Mouse (Mus musculus): ENCODE measurements around the gene Zfp212.

Zfp212 gene

DNA sequence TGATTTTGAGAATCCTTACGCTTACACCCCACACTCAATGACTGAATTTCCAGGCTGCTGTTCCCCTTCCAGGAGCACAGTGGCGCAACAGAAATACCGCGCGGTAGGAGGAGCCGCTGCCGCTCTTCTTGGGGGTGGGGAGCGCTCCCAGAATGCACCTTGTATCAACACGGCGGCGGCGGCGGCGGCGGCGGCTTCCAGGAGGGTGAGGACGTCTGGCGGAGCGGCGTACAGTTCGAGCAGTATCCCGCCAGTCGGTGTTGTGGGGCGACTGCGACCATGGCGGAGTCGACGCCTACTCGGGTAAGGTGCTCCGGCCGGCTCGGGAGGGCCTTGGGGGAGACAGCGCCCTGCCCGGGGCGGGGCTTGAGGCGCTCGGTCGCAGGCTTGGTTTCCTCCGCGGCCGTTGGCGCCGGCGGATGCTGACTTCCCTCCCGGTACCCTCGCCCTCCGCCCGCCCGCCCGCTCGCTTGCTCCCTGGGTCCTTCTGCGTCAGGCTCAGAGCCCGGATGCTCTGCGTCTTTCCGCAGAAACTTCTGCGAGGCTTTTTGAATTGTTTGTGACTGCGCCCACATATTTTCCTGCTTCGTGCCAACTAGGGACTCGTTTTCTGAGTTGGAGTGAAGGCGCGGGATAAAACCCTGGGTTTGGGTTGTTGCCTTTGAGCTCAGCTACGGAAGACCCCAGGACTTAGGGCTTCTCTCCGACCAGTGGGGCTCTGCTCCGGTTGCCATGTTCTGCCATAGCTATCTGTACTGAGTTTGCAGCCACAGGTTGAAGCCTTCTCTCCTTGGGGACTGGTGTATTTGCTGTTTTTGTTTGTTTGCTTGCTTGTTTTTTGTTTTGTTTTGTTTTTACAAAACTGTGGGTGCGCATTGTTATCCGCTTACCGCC lies at the start of gene Zfp212:
TSS of gene Zfp212 (plus strand) at position 30 of the 894 bp plus-strand sequence.
- DNase-seq (ENCODE audit: extremely low spot score, low read depth, low spot score) = no peak

DNA sequence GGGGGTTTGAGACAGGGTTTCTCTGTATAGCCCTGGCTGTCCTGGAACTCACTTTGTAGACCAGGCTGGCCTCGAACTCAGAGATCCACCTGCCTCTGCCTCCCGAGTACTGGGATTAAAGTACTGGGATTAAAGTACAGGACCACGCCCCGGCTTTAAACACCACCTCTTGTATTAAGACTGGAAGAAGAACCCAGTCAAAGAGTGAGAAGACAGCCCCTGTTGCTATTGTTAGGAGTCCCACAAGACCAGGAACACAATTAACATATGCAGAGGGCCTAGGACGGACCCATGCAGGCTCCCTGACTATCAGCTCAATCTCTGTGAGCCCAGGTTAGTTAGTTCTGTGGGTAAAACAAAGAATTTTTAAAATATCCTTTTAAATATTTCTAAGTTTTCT lies 48.0 kb upstream of the Zfp212 start:
- no peak for DNase-seq (ENCODE audit: extremely low spot score, low read depth, low spot score)

DNA sequence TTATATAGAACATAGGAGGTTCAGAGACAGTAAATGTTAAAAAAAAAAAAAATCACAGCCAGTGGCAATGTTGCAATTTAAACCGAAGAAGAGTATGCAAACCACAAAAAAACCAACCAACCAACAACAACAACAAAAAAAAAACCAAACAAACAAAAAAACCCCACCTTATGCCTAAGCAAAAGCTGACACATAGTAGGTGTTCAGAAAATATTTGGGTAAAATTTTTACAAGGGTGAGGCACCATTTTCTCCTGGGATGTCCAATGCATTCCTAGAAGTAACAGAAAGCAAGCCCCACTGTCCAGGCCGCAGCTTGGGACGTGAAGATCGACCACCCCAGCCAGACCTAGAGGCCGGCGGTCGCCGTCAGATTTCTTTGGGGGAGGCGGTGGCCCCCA lies 43.2 kb upstream of the Zfp212 start, which contains the start of gene Zfp282:
TSS of gene Zfp282 (plus strand) at position 147 of the 400 bp plus-strand sequence.
- DNase-seq (ENCODE audit: extremely low spot score, low read depth, low spot score) = no peak

DNA sequence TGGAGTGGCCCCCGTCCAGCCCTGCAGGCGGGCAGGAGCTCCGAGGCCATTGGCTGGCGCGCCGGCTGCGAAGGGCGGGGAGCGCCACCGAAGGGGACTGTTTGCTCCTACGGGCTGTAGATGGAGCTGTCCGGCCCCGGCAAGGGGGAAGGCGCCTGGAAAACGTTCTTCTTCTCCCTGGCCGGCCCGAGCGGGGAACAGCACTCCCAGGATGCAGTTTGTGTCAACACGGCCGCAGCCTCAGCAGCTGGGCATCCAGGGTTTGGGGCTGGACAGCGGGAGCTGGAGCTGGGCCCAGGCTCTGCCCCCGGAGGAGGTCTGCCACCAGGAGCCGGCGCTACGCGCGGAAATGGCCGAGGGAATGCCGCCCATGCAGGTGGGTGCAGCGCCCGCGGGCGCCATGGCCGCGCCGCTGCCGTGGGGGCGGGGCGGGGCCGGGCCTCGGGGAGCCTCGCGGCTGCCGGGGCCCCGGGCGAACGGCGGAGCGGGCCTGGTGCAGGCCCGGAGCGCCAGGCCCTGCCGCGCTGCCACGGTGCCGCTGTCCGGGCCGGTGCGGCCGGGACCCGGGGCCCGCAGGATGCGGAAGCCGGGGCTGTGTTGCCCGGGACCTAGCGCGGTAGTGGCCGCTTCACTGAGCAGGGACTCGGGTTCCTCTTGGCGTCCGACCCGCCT lies 42.7 kb upstream of the Zfp212 start:
- DNase-seq (ENCODE audit: extremely low spot score, low read depth, low spot score) = peak; percentile 42

DNA sequence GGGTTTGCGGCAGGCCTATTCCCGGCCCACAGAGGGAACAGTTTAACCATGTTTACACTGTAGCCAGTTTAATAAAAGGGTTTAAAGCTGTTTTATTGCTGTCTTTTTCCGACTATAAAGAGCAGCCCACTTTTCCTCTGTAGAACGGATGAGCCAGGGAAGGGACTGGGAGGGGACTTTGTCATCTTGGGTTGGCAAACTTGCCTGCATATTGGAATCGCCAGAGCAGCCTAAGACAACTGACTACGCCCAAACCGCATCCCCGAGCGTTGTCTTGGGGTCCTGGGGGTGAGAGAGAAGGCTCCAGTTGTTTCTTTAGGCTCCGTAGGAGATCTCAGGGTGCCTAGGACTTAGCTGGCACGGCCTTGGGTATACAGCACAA lies 42.2 kb upstream of the Zfp212 start:
- DNase-seq (ENCODE audit: extremely low spot score, low read depth, low spot score) = no peak

DNA sequence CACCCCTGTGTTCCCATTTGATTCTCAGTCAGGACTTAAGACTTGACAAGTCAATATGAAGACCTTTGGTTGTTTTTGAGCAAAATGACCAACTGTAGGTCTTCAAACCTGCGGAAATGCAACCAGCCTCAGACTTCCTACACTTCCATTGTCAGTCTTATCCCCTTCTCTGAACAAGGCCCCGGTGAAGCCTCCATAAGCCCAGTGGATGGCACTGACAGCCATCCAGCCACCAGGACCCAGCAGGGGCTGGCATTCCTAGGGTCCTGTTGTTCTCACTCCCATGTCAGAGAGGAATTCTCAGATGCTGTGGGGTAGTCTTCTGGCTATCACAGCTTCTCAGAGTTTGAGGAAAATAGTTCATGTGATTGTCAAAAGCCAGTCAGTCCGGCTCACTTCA lies 41.7 kb upstream of the Zfp212 start:
- DNase-seq (ENCODE audit: extremely low spot score, low read depth, low spot score) = no peak

DNA sequence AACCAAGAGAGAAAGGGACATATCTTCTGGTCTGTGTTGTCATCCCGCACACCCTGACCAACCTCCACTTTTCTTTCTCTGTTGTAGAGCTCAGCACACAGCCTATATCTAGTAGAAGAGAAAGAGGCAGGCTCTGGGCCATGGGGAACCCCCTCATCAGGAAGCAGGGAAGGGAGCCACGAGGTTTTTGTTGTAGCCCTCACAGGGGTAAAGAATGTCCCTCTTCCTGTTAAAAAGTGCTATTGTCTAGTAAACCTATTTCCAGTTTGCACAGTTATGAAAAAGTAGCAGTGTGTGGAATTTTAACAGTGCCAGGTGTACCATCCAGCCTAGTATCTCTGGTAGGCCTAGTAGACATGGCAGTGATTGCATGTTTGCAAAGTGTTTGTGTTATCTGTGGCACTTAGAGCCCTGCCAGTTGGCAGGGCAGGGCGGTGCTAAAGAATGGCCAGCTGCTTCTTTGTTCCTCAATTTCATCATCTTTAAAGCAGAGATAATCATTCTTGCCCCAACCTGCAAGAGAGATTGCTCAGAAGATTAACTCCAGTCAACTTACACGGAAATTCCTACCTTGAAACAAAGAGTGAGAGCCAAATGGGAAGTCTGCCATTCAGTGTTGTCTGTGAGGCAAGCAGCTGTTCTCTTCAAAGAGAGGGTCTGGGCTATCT lies 41.1 kb upstream of the Zfp212 start:
- no peak for DNase-seq (ENCODE audit: extremely low spot score, low read depth, low spot score)

DNA sequence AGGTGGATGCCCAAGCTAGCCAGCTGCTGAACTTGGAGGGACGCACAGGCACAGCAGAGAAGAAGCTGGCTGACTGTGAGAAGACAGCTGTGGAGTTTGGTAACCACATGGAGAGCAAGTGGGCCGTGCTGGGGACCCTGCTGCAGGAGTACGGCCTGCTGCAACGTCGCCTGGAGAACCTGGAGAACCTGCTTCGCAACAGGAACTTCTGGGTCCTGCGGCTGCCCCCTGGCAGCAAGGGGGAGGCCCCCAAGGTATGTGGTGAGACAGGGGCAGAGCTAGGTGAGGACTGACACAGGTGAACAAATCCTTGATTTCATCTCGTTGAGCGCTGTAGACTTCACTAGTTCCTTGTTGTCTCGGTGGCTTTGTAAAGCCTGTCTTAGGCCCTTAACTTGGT lies 40.1 kb upstream of the Zfp212 start:
- DNase-seq (ENCODE audit: extremely low spot score, low read depth, low spot score) = no peak

DNA sequence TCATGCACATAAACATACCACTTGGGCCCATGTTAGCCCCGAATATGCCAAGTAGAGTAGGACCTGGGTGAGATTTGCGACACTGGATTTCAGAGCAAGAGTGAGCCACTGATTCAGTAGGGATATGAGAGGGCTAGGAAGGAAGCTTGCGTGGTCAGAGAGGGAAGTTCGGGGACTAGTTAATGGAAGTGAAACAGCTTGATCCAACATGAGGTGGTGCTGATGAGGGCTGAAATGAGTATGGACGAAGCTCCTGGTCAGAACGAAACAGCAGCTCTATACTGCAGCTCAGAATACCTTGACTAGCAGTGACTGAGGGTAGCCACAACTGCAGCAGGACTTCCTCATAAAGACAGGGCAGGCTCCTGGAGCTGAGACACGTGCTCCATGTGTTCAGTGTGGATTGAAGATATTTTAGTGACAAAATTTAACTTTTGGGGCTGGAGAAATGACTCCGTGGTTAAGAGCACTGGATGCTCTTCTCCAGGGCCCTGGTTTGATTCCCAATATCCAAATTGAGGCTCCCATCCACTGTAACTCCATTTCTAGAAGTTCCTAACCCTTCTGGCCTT lies 31.4 kb upstream of the Zfp212 start:
- DNase-seq (ENCODE audit: extremely low spot score, low read depth, low spot score) = no peak

DNA sequence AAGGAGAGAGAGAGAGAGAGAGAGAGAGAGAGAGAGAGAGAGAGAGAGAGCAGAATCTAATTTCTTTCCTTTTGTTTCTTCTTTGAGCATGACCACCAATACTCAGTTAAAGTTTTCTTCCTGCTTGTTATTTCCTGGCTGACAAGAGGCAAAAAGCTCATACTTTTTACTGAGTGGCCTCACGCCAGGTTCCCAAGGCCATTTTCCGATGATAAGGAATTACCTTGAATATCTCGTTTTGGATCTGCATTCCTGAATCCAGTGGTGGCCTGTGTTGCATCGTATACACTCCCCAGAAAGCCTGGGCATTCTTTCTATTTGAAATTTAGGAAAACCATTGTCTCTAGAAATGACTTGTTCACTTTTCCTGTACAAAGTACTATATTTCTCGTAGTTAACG lies 20.9 kb upstream of the Zfp212 start:
- DNase-seq (ENCODE audit: extremely low spot score, low read depth, low spot score) = no peak

DNA sequence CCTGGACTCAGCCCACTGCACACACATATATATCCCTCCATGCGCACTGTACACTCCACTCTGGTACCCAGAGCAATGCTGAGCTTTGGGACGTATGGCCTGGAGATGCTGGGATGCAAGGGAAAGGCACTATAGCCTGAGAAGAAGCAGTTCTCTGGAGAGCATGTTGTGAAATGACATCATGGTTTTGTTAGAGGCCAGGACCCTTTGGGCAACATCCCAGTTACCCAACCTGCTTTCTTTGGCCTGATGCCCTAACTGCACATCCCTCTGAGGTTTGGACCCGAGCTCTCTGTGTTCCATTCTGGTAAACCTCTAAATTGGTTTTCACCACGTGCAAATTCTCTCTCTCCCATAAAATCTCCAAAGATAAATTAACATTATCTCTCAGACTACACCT lies 16.7 kb upstream of the Zfp212 start:
- DNase-seq (ENCODE audit: extremely low spot score, low read depth, low spot score) = no peak

DNA sequence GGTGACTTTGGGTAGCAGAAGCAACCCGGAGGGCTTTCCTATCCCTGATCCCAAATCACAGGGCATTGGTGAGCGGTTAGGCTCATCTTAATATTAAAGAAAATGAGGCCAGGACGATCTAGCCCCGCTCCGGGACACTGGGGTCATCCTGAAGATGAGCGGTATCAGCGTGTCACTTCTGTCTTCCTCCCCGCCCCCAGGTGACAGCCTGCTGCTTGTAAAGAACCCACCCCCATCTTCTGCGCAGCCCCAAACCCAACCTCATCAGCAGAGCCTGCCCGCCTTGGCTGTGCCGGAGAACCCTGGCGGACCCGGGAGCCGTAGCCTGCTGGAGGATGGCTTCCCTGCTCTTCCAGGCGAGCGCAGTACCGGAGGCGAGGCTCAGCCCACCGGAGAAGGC lies 15.9 kb upstream of the Zfp212 start:
- no peak for DNase-seq (ENCODE audit: extremely low spot score, low read depth, low spot score)

DNA sequence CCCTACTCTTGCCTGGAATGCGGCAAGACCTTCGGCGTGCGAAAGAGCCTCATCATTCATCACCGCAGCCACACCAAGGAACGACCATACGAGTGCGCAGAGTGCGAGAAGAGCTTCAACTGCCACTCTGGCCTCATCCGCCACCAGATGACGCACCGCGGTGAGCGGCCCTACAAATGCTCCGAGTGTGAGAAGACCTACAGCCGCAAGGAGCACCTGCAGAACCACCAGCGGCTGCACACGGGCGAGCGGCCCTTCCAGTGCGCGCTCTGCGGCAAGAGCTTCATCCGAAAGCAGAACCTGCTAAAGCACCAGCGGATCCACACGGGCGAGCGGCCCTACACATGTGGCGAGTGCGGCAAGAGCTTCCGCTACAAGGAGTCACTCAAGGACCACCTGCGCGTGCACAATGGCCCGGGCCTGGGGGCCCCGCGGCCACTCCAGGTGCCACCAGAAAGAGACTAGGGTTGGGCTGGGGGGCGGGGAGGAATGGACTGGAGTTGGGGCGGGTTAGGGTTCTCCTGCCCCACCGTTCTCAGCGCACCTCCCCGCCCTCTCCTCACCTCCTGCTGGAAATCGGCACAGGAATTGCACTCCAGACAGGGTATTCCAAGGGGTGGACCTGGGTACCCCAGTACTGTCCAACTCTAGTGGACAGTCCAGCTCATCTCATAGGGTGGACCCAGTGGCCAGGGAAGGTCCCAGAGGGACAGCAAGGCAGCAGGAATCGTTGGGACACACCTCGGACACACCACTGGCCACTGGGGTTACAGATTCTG lies 15.2 kb upstream of the Zfp212 start:
- DNase-seq (ENCODE audit: extremely low spot score, low read depth, low spot score) = no peak

DNA sequence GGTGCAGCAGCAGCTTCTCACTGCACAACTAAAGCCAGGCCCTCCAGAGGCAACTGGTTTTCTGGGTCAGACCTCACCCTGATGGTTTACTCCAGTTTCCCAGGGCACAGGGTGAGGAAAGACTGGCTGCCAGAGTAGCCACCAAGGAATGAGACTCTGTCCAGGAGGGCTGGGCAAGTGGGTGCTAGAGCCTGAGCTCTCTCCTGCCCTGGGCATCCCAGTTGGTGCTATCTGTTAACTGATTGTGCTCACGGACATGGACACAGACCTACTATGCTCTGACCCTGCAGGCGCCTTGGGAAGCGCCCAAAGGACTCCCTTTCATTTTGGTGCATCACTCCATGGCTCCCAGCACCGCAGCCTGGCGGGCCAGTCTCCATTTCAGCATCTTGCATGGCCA lies 13.9 kb upstream of the Zfp212 start:
- DNase-seq (ENCODE audit: extremely low spot score, low read depth, low spot score) = no peak

DNA sequence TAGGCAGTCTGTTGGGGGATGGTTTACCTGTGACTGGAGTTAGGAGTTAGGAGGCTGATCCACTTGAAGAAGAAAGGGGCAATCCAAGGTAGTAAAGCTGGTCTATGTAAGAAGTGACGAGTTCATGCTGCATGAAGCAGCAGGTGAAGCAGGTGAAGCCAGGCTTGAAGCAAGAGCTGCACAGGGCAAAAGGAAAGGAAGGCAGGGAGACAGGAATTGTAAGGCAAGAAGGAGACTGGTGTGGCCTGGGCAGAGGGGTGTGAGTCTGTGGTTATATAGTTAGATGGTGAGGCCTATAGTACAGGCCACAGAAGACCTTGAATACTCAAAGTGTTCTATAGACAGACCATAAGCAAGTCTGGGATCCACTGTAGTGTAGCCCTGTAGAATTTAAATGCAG lies 11.3 kb upstream of the Zfp212 start:
- no peak for DNase-seq (ENCODE audit: extremely low spot score, low read depth, low spot score)

DNA sequence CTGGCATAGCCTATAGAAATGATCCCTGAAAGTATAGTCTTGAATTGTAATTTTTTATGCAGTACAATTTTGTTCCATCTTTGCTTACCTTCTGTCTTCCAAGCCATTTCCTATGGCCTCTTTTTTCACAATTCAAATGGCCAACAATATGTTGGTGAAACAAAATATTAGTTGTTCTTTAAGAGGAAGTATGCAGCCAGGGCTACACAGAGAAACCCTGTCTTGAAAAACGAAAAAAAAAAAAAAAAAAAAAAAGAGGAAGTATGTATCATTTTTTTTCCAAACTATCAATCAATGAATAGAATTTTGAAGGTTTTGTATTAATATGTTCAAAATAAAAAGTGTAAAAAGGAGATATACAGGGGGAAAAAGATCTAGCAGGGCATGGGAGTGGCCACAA lies 8.6 kb upstream of the Zfp212 start:
- DNase-seq (ENCODE audit: extremely low spot score, low read depth, low spot score) = no peak

DNA sequence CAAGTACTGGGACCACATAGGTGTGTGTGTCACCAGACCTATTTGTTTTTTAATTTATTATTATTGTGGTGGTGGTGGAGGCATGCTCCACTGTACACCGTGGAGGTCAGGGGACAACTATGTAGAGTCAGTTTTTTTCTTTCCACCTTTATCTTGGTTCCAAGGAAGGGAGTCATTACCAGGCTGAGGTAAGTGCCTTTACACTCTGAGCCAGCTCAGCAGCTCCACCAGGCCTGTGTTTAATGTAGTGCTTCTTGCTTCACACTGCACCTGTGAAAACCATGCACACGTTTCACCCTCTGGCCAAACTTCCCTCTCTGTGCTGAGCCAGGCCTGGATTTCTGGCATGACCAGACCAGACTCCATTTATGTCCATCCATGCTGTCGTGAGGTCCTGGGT lies 7.3 kb upstream of the Zfp212 start:
- no peak for DNase-seq (ENCODE audit: extremely low spot score, low read depth, low spot score)

DNA sequence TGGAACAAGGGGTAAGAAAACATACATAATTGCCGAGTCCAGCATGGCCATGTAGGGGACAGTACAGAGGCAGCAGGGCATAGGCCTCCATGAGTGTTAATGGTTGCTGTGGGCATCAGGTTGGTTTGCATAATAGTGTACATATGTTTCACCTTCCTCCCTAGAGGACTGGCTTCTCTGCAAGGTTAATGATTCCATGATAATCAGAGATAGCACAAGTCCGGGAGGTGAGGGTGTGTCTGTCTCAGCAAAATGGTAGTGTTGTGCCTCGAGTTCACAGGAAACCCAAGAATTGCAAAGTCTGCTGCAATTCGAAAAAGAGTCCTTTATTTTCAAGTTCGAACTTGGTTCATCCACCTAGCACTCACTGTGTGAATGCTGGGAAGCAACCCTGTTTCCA lies 3.2 kb upstream of the Zfp212 start:
- DNase-seq (ENCODE audit: extremely low spot score, low read depth, low spot score) = no peak

DNA sequence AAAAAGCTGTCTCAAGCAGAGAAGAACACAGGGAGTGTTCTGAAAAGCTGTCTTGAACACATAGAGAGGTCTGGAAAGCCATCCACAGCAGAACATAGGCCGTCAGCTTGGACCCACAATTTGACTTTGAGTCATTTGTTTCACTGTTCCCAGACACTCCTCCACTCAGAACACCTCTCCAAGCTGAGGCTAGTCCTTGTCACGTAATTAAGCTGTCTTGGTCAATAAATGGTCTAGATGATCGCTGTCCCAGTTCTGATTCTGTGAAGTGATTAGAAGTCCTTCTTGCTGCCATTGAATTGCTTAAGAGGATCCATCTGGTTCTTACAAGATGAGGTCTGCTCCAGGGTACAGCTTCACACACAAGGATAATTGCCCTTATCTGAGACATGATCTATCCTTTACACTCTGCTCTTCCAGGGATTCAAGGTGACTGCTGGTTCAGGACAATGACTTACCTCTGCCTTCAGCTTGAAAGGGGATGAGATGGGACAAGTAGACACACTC lies 1.5 kb upstream of the Zfp212 start:
- no peak for DNase-seq (ENCODE audit: extremely low spot score, low read depth, low spot score)

DNA sequence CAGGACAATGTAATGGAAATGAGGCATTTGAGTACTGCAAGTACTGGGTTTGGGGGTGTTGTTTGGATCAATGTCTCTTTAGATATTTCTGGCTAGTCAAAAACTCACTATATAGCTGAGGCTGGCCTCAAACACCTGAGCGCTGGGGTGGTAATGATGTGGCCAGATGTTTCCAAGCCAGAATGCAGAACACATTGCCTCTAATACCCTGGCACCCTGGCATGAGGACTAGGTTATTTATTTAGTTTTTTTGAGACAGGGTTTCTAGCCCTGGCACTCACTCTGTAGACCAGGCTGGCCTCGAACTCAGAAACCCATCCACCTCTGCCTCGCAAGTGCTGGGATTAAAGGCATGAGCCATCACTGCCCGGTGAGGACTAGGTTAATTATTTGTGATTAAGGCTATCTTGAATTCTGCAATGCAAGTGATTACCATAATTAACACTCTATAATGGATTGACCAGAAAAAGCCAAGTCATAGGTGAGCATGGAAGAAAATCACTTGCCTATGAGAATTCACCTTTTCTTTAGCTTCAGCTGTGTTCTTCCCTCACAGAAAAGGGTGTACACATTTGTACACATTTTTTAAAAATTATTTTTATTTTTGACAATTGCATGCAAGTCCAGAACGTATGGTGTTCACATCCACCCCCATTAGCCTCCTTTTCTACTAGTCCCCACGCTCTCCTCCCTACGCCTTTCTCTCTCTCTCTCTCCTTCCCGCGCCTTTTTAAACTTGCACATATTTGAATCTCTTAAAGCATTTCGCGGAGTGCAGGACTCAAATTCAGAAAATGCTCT lies 430 bp upstream of the Zfp212 start:
- no peak for DNase-seq (ENCODE audit: extremely low spot score, low read depth, low spot score)
